Mouse (Mus musculus): ENCODE results near the gene Dpp9.

DNA sequence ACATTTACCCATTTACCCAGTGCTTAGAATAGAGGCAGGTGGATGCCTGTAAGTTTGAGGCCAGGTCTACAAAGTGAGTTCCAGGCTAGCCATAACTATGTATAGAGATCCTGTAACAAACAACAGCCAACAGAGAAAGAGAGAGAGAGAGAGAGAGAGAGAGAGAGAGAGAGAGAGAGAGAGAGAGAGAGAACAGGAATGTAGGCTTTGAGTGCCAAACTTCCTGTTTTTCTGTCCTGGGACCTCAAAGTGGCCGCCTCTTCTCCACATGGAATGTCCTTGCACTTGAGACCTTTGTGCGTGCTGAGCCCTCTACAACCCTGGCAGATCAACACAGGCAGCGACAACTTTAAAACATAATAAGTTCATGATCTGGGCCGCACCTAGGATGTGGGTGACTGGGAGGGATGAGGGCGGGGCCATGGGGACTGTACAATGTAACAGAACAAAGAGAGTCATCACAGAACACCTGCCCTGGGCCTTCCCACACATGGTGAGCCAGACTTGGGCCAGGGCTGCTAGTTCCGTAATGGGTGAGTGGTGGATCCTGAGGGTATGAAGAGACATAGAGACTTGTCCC lies 55.1 kb downstream of the Dpp9 start:
- TF ChIP-seq CTCF (IDR thresholded peaks at IDR 0.05; ENCODE audit: borderline replicate concordance, insufficient read depth, low read depth, low read length) (no peak), POLR2A (IDR thresholded peaks at IDR 0.05; ENCODE audit: borderline replicate concordance, insufficient read depth, low read length) (no peak)
